Mouse (Mus musculus) 3T3-L1 (cell line): ENCODE measurements at regions not wholly inside any gene's neighbourhood (a gene's known extent, or its start where the extent isn't known, plus 50 kb on each side); places are given as distances from the start of the nearest gene placed in this dataset.
A peak's percentile ranks its signal among the peaks of the same experiment; 100 is the strongest.

Experiments
- DNase-seq: peaks from one replicate; pipeline ENCODE4 v3.0.0-alpha.2; 2015; ENCODE audit warnings: low read depth, low spot score

GRCm38 (mm10) chr6:35605100-35605499 lies 65.4 kb upstream of the Mtpn start:
- peak; percentile 32 for DNase-seq

- no peak for DNase-seq
These were observed 61.7 kb upstream of the Mtpn start for GRCm38 (mm10) chr6:35601373-35601772.

GRCm38 (mm10) chr6:35599841-35600240 lies 60.2 kb upstream of the Mtpn start:
- DNase-seq = no peak

- no peak for DNase-seq
These were observed 58.9 kb upstream of the Mtpn start for GRCm38 (mm10) chr6:35598406-35599185.

GRCm38 (mm10) chr6:35595012-35595411 lies 55.3 kb upstream of the Mtpn start:
- no peak for DNase-seq

GRCm38 (mm10) chr6:35592234-35592633 lies 52.5 kb upstream of the Mtpn start:
- no peak for DNase-seq
